Mouse (Mus musculus): ENCODE measurements at regions not wholly inside any gene's neighbourhood (a gene's known extent, or its start where the extent isn't known, plus 50 kb on each side); places are given as distances from the start of the nearest gene placed in this dataset.

- H3K27ac ChIP-seq = no peak overlapping the region
- no peaks in the 10 kb centered on the region for H3K9me3 ChIP-seq
- H3K36me3 ChIP-seq = no peaks in the 10 kb centered on the region
- H3K4me1 ChIP-seq (replicated peaks) = no peaks in the 10 kb centered on the region
- no peaks in the 10 kb centered on the region for H3K27me3 ChIP-seq (ENCODE audit: insufficient read depth, poor library complexity, severe bottlenecking)
- no peak overlapping the region for H3K4me3 ChIP-seq
- WGBS = 89% methylated on average over 15 of the region's 15 CpGs
- DNase-seq (ENCODE audit: low spot score) = no peak
These were observed 241.4 kb downstream of the Efnb2 start for GRCm38 (mm10) chr8:8419360-8420330.

DNA sequence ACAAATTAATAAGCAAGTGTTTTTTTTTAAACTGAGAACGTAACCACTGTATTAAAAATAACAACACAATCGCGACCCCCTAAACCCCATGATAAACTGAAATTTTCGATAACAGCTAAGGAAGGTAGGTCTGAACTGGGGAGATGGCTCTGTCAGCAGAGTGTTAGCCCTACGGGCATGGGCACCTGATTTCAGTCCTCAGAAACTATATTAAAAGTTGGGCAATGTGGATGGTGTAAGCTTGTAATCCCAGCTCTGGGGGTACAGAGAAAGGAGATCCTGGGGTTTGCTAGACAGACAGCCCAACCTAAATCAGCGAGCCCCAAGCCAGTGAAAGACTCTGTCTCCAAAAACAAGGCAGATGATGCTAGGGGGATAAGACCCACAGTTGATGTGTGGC lies 242.1 kb downstream of the Efnb2 start:
- Histone ChIP-seq H3K36me3 (no peaks in the 10 kb centered on the region), H3K27ac (no peak overlapping the region), H3K27me3 (ENCODE audit: insufficient read depth, poor library complexity, severe bottlenecking) (no peaks in the 10 kb centered on the region), H3K4me1 (replicated peaks) (no peaks in the 10 kb centered on the region), H3K9me3 (no peaks in the 10 kb centered on the region), H3K4me3 (no peak overlapping the region)
- no peak for DNase-seq (ENCODE audit: low spot score)
- 92% methylated on average over 6 of the region's 6 CpGs for WGBS

- H3K4me3 ChIP-seq = no peak overlapping the region
- WGBS = 92% methylated on average over 2 of the region's 2 CpGs
- H3K9me3 ChIP-seq = no peaks in the 10 kb centered on the region
- no peak overlapping the region for H3K27ac ChIP-seq
- no peaks in the 10 kb centered on the region for H3K27me3 ChIP-seq (ENCODE audit: insufficient read depth, poor library complexity, severe bottlenecking)
- no peak for DNase-seq (ENCODE audit: low spot score)
- no peaks in the 10 kb centered on the region for H3K4me1 ChIP-seq (replicated peaks)
- no peaks in the 10 kb centered on the region for H3K36me3 ChIP-seq
These were observed 242.5 kb downstream of the Efnb2 start for GRCm38 (mm10) chr8:8418525-8418924.

- Histone ChIP-seq H3K9me3 (no peaks in the 10 kb centered on the region), H3K27me3 (ENCODE audit: insufficient read depth, poor library complexity, severe bottlenecking) (no peaks in the 10 kb centered on the region), H3K4me1 (replicated peaks) (no peaks in the 10 kb centered on the region), H3K36me3 (no peaks in the 10 kb centered on the region), H3K27ac (no peak overlapping the region), H3K4me3 (no peak overlapping the region)
- 74% methylated on average over 10 of the region's 10 CpGs for WGBS
- no peak for DNase-seq (ENCODE audit: low spot score)
These were observed 244.8 kb downstream of the Efnb2 start for GRCm38 (mm10) chr8:8416092-8416701.

DNA sequence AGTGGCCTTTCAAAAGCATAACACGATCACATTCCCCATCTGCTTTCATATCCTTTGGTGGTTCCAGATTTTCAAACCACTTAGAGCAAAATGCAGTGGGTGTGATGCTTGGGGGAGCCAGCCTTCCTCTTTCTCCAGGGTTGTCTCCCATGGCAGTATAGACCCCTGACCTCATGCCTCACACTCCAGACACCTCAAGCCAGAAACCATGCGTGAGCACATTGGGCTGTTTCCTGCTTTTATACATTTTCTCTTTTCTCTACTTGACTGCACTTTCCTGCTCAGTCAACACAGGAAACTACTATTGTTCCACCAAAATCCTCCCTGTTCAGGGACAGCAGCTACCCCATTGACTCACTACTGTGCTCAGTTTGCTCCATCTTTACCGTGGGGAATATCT lies 253.7 kb downstream of the Efnb2 start:
- Histone ChIP-seq H3K27ac (no peak overlapping the region), H3K4me1 (replicated peaks) (no peaks in the 10 kb centered on the region), H3K4me3 (no peak overlapping the region), H3K27me3 (ENCODE audit: insufficient read depth, poor library complexity, severe bottlenecking) (no peaks in the 10 kb centered on the region), H3K36me3 (no peaks in the 10 kb centered on the region), H3K9me3 (peaks cover 4% of the 10 kb centered on the region; the same call in 1 of the 2 replicates)
- WGBS = 81% methylated on average over 3 of the region's 3 CpGs
- DNase-seq (ENCODE audit: low spot score) = no peak

- Histone ChIP-seq H3K4me3 (no peak overlapping the region), H3K9me3 (peaks cover 2% of the 10 kb centered on the region; the same call in 1 of the 2 replicates), H3K27ac (no peak overlapping the region), H3K27me3 (ENCODE audit: insufficient read depth, poor library complexity, severe bottlenecking) (no peaks in the 10 kb centered on the region), H3K36me3 (no peaks in the 10 kb centered on the region), H3K4me1 (replicated peaks) (no peaks in the 10 kb centered on the region)
- 85% methylated on average over 3 of the region's 3 CpGs for WGBS
- DNase-seq (ENCODE audit: low spot score) = no peak
These were observed 257.6 kb downstream of the Efnb2 start for GRCm38 (mm10) chr8:8403410-8403809.

DNA sequence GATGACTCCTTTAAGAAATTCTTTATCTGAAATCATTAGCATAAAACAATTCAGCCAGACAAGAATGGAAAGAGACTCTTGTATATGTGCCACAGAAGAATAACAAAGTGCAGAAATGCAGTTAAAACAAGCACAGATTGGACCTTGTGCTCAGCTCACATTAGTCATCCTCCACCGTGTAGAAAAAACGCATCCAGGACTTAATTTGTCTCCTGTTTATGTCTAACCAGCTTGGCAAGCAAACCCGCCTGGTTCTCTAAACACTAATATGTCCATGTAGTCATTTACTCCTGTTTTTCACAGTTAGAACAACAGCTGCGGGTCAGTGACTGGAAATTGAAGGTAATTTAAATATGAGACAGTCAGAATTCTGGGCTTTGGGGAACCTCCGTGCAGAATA lies 268.7 kb downstream of the Efnb2 start:
- no peak for DNase-seq (ENCODE audit: low spot score)
- Histone ChIP-seq H3K4me1 (replicated peaks) (no peaks in the 10 kb centered on the region), H3K36me3 (no peaks in the 10 kb centered on the region), H3K27ac (no peak overlapping the region), H3K27me3 (ENCODE audit: insufficient read depth, poor library complexity, severe bottlenecking) (no peaks in the 10 kb centered on the region), H3K9me3 (no peaks in the 10 kb centered on the region), H3K4me3 (no peak overlapping the region)
- WGBS = 85% methylated on average over 5 of the region's 5 CpGs

DNA sequence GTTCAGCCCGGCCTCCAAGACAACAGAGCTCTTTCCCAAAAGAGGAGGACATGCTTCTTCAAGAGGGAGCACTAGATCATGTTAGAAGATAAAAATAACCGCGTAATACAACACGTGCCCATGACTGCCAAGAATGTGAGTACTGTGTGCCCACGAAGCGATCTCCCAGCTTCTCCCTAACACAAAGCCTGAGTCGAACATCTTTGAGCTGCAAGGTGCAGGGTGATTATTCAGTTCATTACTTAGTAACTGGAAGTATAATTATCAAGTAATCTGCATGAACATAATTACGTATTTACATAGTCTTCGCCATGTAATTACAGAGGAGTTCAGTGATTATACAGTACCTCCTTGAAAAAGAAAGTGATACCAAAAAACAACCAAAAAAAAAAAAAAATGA lies 269.7 kb downstream of the Efnb2 start:
- 91% methylated on average over 9 of the region's 9 CpGs for WGBS
- no peaks in the 10 kb centered on the region for H3K27me3 ChIP-seq (ENCODE audit: insufficient read depth, poor library complexity, severe bottlenecking)
- H3K9me3 ChIP-seq = no peaks in the 10 kb centered on the region
- no peaks in the 10 kb centered on the region for H3K36me3 ChIP-seq
- H3K4me3 ChIP-seq = no peak overlapping the region
- H3K27ac ChIP-seq = no peak overlapping the region
- no peaks in the 10 kb centered on the region for H3K4me1 ChIP-seq (replicated peaks)
- no peak for DNase-seq (ENCODE audit: low spot score)

GRCm38 (mm10) chr8:8378248-8378647 lies 282.8 kb downstream of the Efnb2 start:
- no peaks in the 10 kb centered on the region for H3K9me3 ChIP-seq
- H3K27ac ChIP-seq = no peak overlapping the region
- H3K36me3 ChIP-seq = no peaks in the 10 kb centered on the region
- no peak for DNase-seq (ENCODE audit: low spot score)
- no peaks in the 10 kb centered on the region for H3K27me3 ChIP-seq (ENCODE audit: insufficient read depth, poor library complexity, severe bottlenecking)
- no peaks in the 10 kb centered on the region for H3K4me1 ChIP-seq (replicated peaks)
- WGBS = 82% methylated on average over 4 of the region's 4 CpGs
- H3K4me3 ChIP-seq = no peak overlapping the region

DNA sequence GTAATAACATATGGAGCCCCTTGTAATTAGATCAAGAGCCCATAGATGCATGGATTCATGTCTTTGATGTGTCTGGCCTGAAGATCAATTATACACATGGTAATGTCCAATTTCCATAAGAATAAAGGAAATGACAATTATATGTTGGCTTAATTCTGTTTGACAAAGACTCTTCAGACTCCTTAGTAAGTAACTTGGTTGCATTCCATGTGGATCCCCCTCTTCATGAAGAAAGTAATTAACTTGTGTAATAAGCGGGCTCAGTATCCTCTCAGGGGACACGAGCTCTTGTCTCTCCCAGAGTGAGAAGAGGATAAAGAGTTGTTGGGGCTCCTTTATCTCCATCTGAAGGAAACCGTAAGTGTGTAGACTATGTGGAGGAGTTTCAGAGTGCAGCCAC lies 284.3 kb downstream of the Efnb2 start:
- 78% methylated on average over 3 of the region's 3 CpGs for WGBS

GRCm38 (mm10) chr8:8376379-8376778 lies 284.7 kb downstream of the Efnb2 start:
- no peaks in the 10 kb centered on the region for H3K36me3 ChIP-seq
- 72% methylated on average over 2 of the region's 2 CpGs for WGBS
- H3K4me3 ChIP-seq = no peak overlapping the region
- H3K4me1 ChIP-seq (replicated peaks) = no peaks in the 10 kb centered on the region
- H3K27ac ChIP-seq = no peak overlapping the region
- no peaks in the 10 kb centered on the region for H3K27me3 ChIP-seq (ENCODE audit: insufficient read depth, poor library complexity, severe bottlenecking)
- no peaks in the 10 kb centered on the region for H3K9me3 ChIP-seq
- no peak for DNase-seq (ENCODE audit: low spot score)

More for the DNA sequence above, 284.3 kb downstream of the Efnb2 start:
- Histone ChIP-seq H3K9me3 (no peaks in the 10 kb centered on the region), H3K4me3 (no peak overlapping the region), H3K4me1 (replicated peaks) (no peaks in the 10 kb centered on the region), H3K36me3 (no peaks in the 10 kb centered on the region), H3K27me3 (ENCODE audit: insufficient read depth, poor library complexity, severe bottlenecking) (no peaks in the 10 kb centered on the region), H3K27ac (no peak overlapping the region)
- no peak for DNase-seq (ENCODE audit: low spot score)

DNA sequence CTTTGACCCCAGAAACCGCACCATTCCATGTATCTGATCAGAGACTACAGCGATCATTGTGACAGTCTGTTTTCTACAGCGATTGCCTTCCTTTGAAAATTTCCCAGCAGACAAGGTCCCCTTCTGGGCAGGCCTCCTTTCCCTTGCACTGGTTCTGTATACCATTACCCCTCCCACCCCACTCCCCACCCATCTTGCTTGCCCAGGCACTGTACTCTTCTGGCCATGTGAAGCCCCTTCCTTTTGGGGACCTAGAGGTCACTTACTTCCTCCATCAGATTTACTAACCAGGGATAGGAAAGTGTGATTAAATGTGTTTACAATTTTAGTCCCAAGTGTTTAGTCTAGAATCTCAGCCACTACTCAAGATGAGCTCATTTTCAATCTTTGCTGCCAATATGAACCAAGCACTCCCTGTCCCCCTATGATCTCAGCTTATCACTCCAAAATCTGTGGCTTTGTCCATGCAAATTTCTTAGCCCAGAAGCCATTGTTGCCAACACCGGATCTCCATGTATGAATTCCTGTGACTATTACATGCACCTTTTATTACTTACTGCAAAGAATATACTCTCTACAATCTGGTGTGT lies 293.7 kb downstream of the Efnb2 start:
- Histone ChIP-seq H3K27me3 (ENCODE audit: insufficient read depth, poor library complexity, severe bottlenecking) (no peaks in the 10 kb centered on the region), H3K4me3 (no peak overlapping the region), H3K27ac (no peak overlapping the region), H3K9me3 (no peaks in the 10 kb centered on the region), H3K36me3 (no peaks in the 10 kb centered on the region), H3K4me1 (replicated peaks) (peaks cover 4% of the 10 kb centered on the region; the same call in 1 of the 2 replicates)
- WGBS = 76% methylated on average over 4 of the region's 4 CpGs
- DNase-seq (ENCODE audit: low spot score) = no peak

GRCm38 (mm10) chr8:8361941-8362537 lies 299.0 kb downstream of the Efnb2 start:
- H3K9me3 ChIP-seq = no peaks in the 10 kb centered on the region
- DNase-seq (ENCODE audit: low spot score) = no peak
- H3K4me1 ChIP-seq (replicated peaks) = peaks cover 2% of the 10 kb centered on the region; the same call in 1 of the 2 replicates
- no peak overlapping the region for H3K27ac ChIP-seq
- 63% methylated on average over 7 of the region's 7 CpGs for WGBS
- H3K4me3 ChIP-seq = no peak overlapping the region
- H3K36me3 ChIP-seq = no peaks in the 10 kb centered on the region
- H3K27me3 ChIP-seq (ENCODE audit: insufficient read depth, poor library complexity, severe bottlenecking) = no peaks in the 10 kb centered on the region

Measured in hindbrain, embryonic 10.5 days (tissue).